Mouse (Mus musculus) MEL (cell line): ENCODE data around the gene Rassf10. TPM values are rescaled to one million over a fixed set of nuclear protein-coding genes. Genes with fewer than 3 reads are reported as not detected.

Source experiments
- DNase-seq: peaks from one replicate; pipeline ENCODE4 v3.0.0; 2011; ENCODE audit warnings: low read depth, low spot score
- H3K27ac ChIP-seq: 2 replicates; pipeline ENCODE4 v1.5.1; 2012; ENCODE audit warnings: low read depth, mild to moderate bottlenecking, control low read depth, low read length, moderate library complexity; ENCODE audit not compliant: control insufficient read depth
- H3K27me3 ChIP-seq, 2 experiments: fragments of 150-350 bp in 1 of 2; sonication (generic) in 1 of 2; 2 replicates each; pipeline ENCODE4 v1.6.1; 2012; ENCODE audit warnings: low read length in 2 of 2, mild to moderate bottlenecking in 2 of 2, improper control_type of control experiment in 1 of 2, moderate library complexity in 1 of 2; ENCODE audit not compliant: insufficient read depth in 2 of 2, control insufficient read depth in 1 of 2
- H3K36me3 ChIP-seq, 2 experiments: 2 replicates each; pipeline ENCODE4 v1.6.1; 2012 to 2014; ENCODE audit warnings: low read length in 2 of 2, improper control_type of control experiment in 1 of 2, inconsistent platforms in 1 of 2, mild to moderate bottlenecking in 1 of 2; ENCODE audit not compliant: insufficient read depth in 2 of 2, control insufficient read depth in 1 of 2
- H3K4me1 ChIP-seq, 2 experiments: fragments of 150-350 bp in 1 of 2; sonication (generic) in 1 of 2; 2 replicates each; pipeline ENCODE4 v1.6.1; 2012; ENCODE audit warnings: low read length in 2 of 2, improper control_type of control experiment in 1 of 2, mild to moderate bottlenecking in 1 of 2; ENCODE audit not compliant: insufficient read depth in 2 of 2, control insufficient read depth in 1 of 2
- H3K4me3 ChIP-seq, 2 experiments: fragments of 150-350 bp in 1 of 2; sonication (generic) in 1 of 2; 2 replicates each; pipeline ENCODE4 v1.5.1; 2012; ENCODE audit warnings: low read depth in 2 of 2, low read length in 2 of 2, mild to moderate bottlenecking in 2 of 2, moderate library complexity in 2 of 2, control low read depth in 1 of 2, improper control_type of control experiment in 1 of 2; ENCODE audit not compliant: control insufficient read depth in 1 of 2, insufficient read depth in 1 of 2
- H3K79me2 ChIP-seq: 2 replicates; pipeline ENCODE4 v1.6.1; 2012; ENCODE audit warnings: mild to moderate bottlenecking, low read length, moderate library complexity; ENCODE audit not compliant: control insufficient read depth, poor library complexity, insufficient read depth
- H3K9ac ChIP-seq: 2 replicates; pipeline ENCODE4 v1.6.1; 2012; ENCODE audit warnings: low read depth, mild to moderate bottlenecking, control low read depth, low read length, moderate library complexity; ENCODE audit not compliant: control insufficient read depth, poor library complexity, severe bottlenecking
- H3K9me3 ChIP-seq: fragments of 150-350 bp; sonication (generic); replicated peaks from 2 replicates; pipeline ENCODE4 v1.6.1; 2012; ENCODE audit warnings: mild to moderate bottlenecking, low read length, improper control_type of control experiment, moderate library complexity; ENCODE audit not compliant: insufficient read depth
- CHD2 ChIP-seq: IDR thresholded peaks from 2 replicates; pipeline ENCODE4 v1.6.1; 2011; ENCODE audit warnings: low read length, improper control_type of control experiment
- E2F4 ChIP-seq: IDR thresholded peaks from 2 replicates; pipeline ENCODE4 v1.6.1; 2011; ENCODE audit warnings: low read depth, low read length, improper control_type of control experiment, borderline replicate concordance
- EP300 ChIP-seq, 2 experiments: IDR thresholded peaks; 2 replicates each; pipeline ENCODE4 v1.6.1; 2011; ENCODE audit warnings: improper control_type of control experiment in 2 of 2, low read length in 2 of 2, low read depth in 1 of 2, mild to moderate bottlenecking in 1 of 2
- GATA1 ChIP-seq: IDR thresholded peaks from 2 replicates; pipeline ENCODE4 v1.6.1; 2011; ENCODE audit warnings: low read depth, low read length, improper control_type of control experiment
- MAX ChIP-seq: IDR thresholded peaks from 2 replicates; pipeline ENCODE4 v1.6.1; 2011; ENCODE audit warnings: low read length, improper control_type of control experiment
- MAZ ChIP-seq: IDR thresholded peaks from 2 replicates; pipeline ENCODE4 v1.6.1; 2012; ENCODE audit warnings: low read depth, mild to moderate bottlenecking, inconsistent platforms, low read length, improper control_type of control experiment
- MEF2A ChIP-seq: IDR thresholded peaks from 2 replicates; pipeline ENCODE4 v1.6.1; 2014; ENCODE audit warnings: low read depth, mild to moderate bottlenecking, inconsistent platforms, low read length, improper control_type of control experiment; ENCODE audit not compliant: poor library complexity, insufficient replicate concordance, severe bottlenecking; ENCODE audit errors: extremely low read depth
- MYB ChIP-seq: IDR thresholded peaks from 2 replicates; pipeline ENCODE4 v1.6.1; 2011; ENCODE audit warnings: mild to moderate bottlenecking, low read depth, low read length, improper control_type of control experiment
- NELFE ChIP-seq: IDR thresholded peaks from 2 replicates; pipeline ENCODE4 v1.6.1; 2011; ENCODE audit warnings: low read depth, low read length, improper control_type of control experiment
- POLR2AphosphoS2 ChIP-seq: IDR thresholded peaks from 2 replicates; pipeline ENCODE4 v1.6.1; 2011; ENCODE audit warnings: low read length, improper control_type of control experiment
- POLR2AphosphoS5 ChIP-seq: IDR thresholded peaks from 2 replicates; pipeline ENCODE4 v1.6.1; 2012; ENCODE audit warnings: low read depth, borderline replicate concordance, mild to moderate bottlenecking, inconsistent platforms, low read length, moderate library complexity, mixed read lengths
- RAD21 ChIP-seq: IDR thresholded peaks from 2 replicates; pipeline ENCODE4 v1.6.1; 2011; ENCODE audit warnings: mild to moderate bottlenecking, low read depth, low read length, improper control_type of control experiment
- RCOR1 ChIP-seq: IDR thresholded peaks from 2 replicates; pipeline ENCODE4 v1.6.1; 2012; ENCODE audit warnings: low read depth, mild to moderate bottlenecking, inconsistent platforms, low read length, improper control_type of control experiment
- SIN3A ChIP-seq: IDR thresholded peaks from 2 replicates; pipeline ENCODE4 v1.6.1; 2012; ENCODE audit warnings: low read length, improper control_type of control experiment, inconsistent platforms
- SMC3 ChIP-seq: IDR thresholded peaks from 2 replicates; pipeline ENCODE4 v1.6.1; 2011; ENCODE audit warnings: low read depth, low read length, improper control_type of control experiment
- UBTF ChIP-seq: IDR thresholded peaks from 2 replicates; pipeline ENCODE4 v1.6.1; 2012; ENCODE audit warnings: low read depth, mild to moderate bottlenecking, inconsistent platforms, low read length, improper control_type of control experiment, moderate library complexity, borderline replicate concordance; ENCODE audit not compliant: insufficient read depth
- USF1 ChIP-seq: IDR thresholded peaks from 2 replicates; pipeline ENCODE4 v1.6.1; 2014; ENCODE audit warnings: low read depth, mild to moderate bottlenecking, inconsistent platforms, low read length, improper control_type of control experiment, moderate library complexity
- USF2 ChIP-seq, 2 experiments: IDR thresholded peaks; 2 replicates each; pipeline ENCODE4 v1.6.1; 2011 to 2012; ENCODE audit warnings: improper control_type of control experiment in 2 of 2, low read length in 2 of 2, borderline replicate concordance in 1 of 2, inconsistent platforms in 1 of 2, low read depth in 1 of 2, mild to moderate bottlenecking in 1 of 2; ENCODE audit not compliant: insufficient read depth in 1 of 2
- ZC3H11A ChIP-seq: IDR thresholded peaks from 2 replicates; pipeline ENCODE4 v1.6.1; 2012; ENCODE audit warnings: low read depth, mild to moderate bottlenecking, inconsistent platforms, low read length, improper control_type of control experiment
- ZMIZ1 ChIP-seq: IDR thresholded peaks from 2 replicates; pipeline ENCODE4 v1.6.1; 2012; ENCODE audit warnings: low read depth, mild to moderate bottlenecking, inconsistent platforms, low read length, improper control_type of control experiment, moderate library complexity
- ZNF384 ChIP-seq: IDR thresholded peaks from 2 replicates; pipeline ENCODE4 v1.6.1; 2012; ENCODE audit warnings: low read depth, mild to moderate bottlenecking, inconsistent platforms, low read length, improper control_type of control experiment
- polyA plus RNA-seq, 2 experiments: library from polyadenylated mRNA; stranded (reverse) in 1 of 2; unstranded in 1 of 2; fragments of >175 nt in 1 of 2; fragments of >200 nt in 1 of 2; gene quantifications; 2 replicates each; pipeline versions ENCODE4 v1.2.1 to v1.2.4; 2012; ENCODE audit warnings: low replicate concordance in 2 of 2, low read depth in 1 of 2; ENCODE audit not compliant: insufficient read length in 2 of 2, insufficient read depth in 1 of 2, missing spikeins in 1 of 2
- total RNA-seq: library from RNA; depleted of rRNA; stranded (reverse); fragments of 300-350 nt; gene quantifications from 2 replicates; pipeline ENCODE4 v1.2.3, GENCODE M21; 2012

Gene Rassf10
- total and polyA plus RNA-seq, 3 experiments: not detected

GRCm38 (mm10) chr7:112966786-112967185 is 13.0 kb downstream of the Rassf10 start:
- H3K27me3 ChIP-seq: no peaks in the 10 kb centered on the region
- no peak overlapping the region for H3K27ac ChIP-seq
- H3K4me3 ChIP-seq: no peak overlapping the region
- DNase-seq: no peak
- no peak overlapping the region for H3K9ac ChIP-seq
- no peaks in the 10 kb centered on the region for H3K4me1 ChIP-seq
- no peaks in the 10 kb centered on the region for H3K9me3 ChIP-seq
- TF ChIP-seq E2F4: no peak
- TF ChIP-seq CHD2: no peak
- no peak for TF ChIP-seq NELFE
- no peak for TF ChIP-seq UBTF
- no peak for TF ChIP-seq RCOR1
- no peak for TF ChIP-seq MAZ
- TF ChIP-seq, all 39 proteins: peak for 0
- Histone ChIP-seq H3K36me3 (no peaks in the 10 kb centered on the region), H3K79me2 (no peaks in the 10 kb centered on the region)

GRCm38 (mm10) chr7:112983316-112983715 is 29.6 kb downstream of the Rassf10 start:
- no peak overlapping the region for H3K27ac ChIP-seq
- DNase-seq: no peak
- TF ChIP-seq RCOR1 (no peak), EP300 (IDR thresholded peaks at IDR 0.05; ENCODE audit: low read depth in 1 of 2, low read length in 2 of 2) (no peak), SIN3A (no peak), CHD2 (no peak), ZC3H11A (no peak), MEF2A (no peak), SMC3 (no peak), GATA1 (no peak), MAZ (no peak), POLR2AphosphoS2 (no peak), MYB (no peak), POLR2AphosphoS5 (no peak), ZMIZ1 (no peak), ZNF384 (no peak), MAX (no peak), RAD21 (no peak), USF1 (no peak), USF2 (IDR thresholded peaks at IDR 0.05; ENCODE audit: borderline replicate concordance in 1 of 2, insufficient read depth in 1 of 2, low read depth in 1 of 2, low read length in 2 of 2) (no peak)
- H3K9me3 ChIP-seq: no peaks in the 10 kb centered on the region
- H3K36me3 ChIP-seq: no peaks in the 10 kb centered on the region
- no peaks in the 10 kb centered on the region for H3K27me3 ChIP-seq
- H3K9ac ChIP-seq: no peak overlapping the region
- H3K4me1 ChIP-seq: no peaks in the 10 kb centered on the region
- no peaks in the 10 kb centered on the region for H3K79me2 ChIP-seq
- H3K4me3 ChIP-seq: no peak overlapping the region
